Mouse (Mus musculus) CD4-positive, CD25-positive, alpha-beta regulatory T cell, adult 4 months (primary cell): ENCODE results near the gene Alg14. TPM values are rescaled to one million over a fixed set of nuclear protein-coding genes. Genes with fewer than 3 reads are reported as not detected.

Experiments
- ATAC-seq: one replicate; pipeline ENCODE4 v1.8.0; 2017
- polyA plus RNA-seq, 2 experiments: library from polyadenylated mRNA; unstranded; fragments of 100-300 nt; shearing (Covaris generic); gene quantifications; one replicate each; pipeline ENCODE4 v1.2.1; 2017

The Alg14 gene
- 10 to 100 TPM; 15.5 to 29.5 TPM for polyA plus RNA-seq

GRCm38 (mm10) chr3:121291560-121292258 is at the start of gene Alg14:
Gene Alg14, plus strand, starts transcription at chr3:121291773.
- peak; percentile 91 for ATAC-seq

DNA sequence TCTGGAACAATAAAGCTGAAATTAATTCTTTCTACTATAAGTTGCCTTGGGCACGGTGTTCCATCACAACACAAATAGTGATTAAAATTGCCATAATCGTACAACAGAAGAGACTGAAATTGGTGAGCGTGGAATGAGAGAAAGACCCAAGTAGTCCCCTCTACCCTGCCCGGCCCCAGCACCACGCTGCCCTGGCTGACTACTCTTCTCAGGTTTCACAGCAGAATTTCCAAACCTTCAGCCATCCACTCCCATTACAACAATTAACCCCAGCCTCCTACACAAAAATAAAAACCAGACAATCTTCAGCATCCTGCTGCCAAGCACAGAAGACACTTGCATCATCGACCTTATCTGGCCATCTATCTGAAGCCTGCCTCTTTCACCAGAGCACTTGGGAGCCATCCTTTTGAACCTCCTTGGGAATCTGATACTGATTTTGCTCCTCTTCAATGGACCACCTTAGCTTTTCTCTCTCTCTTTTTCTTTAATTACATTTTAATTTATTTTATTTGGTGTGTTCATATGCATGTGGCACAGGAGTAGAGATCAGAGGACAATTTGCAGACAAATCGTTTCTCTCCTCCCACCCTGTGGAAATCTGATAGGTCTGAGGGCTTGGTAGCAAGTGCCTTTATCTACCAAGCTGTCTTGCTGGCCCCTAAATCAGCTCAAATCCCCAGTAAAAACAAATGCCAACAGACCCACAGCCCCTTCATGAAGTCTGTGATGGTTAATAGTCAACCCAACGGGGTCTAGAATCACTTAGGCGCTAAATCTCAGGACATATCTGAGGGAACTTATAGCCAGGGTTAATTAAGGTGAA is 49.2 kb upstream of the Alg14 start:
- no peak for ATAC-seq

DNA sequence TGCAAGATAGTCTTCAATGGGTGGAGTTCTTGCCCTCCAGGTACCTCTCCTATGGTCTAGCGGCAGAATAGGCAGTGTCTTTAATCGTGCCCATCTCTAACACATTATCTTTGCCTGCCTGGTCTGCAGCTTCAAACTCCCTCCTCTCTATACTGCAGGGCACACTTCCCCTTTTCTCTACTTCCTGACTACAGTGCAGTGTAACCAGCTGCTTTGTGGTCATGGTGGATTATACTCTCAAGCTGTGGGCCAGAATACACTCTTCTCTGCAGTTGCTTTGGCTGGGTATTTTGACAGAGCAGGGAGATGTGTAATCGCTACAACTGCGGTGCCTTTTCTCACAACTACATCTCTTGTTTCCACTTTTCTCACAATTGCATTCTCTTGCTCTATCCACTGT is 48.6 kb upstream of the Alg14 start:
- ATAC-seq: no peak

DNA sequence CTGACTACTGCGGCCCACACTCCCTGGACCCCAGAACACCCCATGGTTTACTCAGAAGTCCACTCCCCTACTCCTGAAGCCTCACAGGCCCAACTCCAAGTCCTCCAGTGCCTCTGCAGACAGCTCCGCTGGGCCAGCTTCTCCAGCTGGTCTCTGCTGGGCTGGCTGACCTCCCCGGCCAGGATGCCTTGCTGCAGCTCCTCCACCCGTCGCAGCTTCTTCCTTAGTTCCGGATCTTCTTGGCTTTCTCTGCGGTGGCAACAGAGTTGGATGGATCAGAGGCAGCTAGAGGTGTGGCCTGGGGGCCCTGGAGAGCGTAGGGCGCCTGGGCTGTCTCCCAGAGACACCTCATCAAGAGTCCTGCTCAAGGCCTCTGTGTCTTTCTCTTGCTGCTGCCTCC is 41.5 kb upstream of the Alg14 start:
- ATAC-seq: no peak

DNA sequence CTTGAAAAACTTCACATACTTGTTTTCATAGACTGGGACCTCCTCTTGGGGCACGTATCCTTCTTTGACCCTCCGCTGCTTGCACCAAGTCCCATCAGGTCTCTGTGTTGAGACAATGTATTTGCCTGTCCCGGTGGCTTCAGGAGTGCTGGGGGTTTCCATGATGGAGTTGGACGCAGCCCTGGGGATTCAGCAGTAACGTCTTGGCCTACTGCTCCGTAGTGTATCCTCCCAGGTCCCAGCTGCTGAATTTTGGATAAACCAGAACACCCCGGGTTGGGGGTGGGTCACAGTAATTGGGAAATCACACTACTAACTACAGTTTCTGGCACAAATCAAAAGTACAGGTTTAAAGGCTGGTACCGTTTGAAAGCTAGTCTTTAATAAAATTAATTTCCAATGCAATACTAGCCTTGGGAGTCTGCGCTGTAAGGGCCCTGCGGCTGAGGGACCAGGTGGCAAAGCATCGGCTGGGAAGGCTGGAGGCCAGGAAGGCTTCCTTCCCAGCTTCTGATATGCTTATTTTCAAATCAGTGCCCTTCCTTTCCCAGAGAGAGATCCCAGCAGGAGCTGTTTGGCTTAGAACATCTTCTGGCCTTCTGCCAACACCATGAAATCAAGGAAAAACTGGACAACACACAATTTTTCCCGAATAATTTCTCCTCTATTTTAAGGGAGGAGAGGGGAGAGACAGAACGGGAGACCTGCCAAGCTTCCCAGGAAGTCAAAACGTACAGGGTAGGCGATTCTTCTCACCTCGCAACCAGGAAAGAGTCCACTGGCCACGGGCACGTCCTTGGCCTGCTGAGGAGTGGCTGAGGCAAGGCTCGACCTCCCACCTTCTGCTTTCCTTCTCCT is 40.8 kb upstream of the Alg14 start:
- no peak for ATAC-seq

- ATAC-seq: no peak
These were observed 36.1 kb upstream of the Alg14 start for GRCm38 (mm10) chr3:121255501-121255900.

GRCm38 (mm10) chr3:121256131-121256530 is 35.4 kb upstream of the Alg14 start:
- ATAC-seq: no peak

GRCm38 (mm10) chr3:121257418-121257817 is 34.2 kb upstream of the Alg14 start:
- no peak for ATAC-seq

DNA sequence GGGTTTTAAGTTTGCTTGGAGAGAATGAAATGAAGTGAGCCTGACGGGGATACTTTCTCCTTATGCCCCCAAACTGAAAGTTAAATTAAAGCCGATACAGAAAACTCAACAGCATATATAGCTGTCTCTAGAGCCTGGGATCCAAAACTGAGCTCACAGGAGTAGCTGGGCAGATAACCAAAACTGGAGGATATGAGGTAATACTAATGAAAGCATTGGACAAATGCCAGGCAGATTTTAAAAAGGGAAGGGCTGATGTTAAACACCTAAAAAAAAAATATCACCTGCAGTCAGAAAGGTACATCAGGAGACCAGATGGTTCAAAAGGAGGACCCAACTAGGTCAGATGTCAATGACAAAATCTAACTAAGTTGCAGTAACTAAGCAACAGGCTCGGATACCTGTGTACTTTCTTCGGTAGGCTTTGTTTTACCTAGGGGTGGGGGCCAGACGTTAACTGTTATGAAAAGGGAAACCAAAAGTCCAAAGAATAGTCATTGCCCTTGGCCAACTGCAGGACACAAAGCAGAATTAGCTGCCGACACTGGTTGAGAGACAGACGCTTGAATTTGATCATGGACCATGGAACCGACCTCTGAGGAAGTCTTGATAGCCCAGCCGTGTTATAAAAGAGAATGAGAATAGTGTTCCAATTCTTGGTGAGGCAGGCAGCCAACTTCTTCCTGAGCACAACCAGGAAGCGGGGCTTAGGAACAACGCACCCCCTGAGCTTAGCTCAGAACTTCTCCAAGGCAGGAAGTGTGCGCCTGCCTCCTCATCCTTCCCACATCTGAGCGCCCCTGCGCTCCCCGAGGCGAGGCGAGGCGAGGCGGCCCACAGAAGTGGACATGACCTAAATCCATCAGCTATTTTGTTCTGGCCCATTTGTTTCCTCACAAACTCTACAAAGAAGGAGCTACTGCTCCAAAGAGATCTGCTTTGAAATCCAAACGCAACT is 32.8 kb upstream of the Alg14 start:
- no peak for ATAC-seq

DNA sequence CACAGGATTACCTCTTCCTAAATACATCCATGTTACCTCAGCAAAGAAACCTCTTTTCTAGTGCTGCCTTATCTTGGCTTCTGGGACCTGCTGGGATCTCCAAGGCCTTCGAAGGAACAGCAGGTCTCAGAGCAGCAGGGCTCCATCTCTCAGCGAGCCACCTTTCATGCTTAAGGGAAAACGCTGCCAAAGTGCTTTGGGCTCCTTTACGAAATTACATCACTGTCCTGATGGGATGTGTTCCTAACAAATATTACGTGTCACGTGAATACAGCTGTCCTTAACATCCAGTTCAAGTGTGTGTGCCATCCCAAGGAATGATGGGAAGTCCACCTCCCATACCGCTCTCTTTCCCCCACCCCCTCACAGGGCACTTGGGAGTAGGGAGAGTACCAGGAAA is 31.5 kb upstream of the Alg14 start:
- ATAC-seq: no peak

DNA sequence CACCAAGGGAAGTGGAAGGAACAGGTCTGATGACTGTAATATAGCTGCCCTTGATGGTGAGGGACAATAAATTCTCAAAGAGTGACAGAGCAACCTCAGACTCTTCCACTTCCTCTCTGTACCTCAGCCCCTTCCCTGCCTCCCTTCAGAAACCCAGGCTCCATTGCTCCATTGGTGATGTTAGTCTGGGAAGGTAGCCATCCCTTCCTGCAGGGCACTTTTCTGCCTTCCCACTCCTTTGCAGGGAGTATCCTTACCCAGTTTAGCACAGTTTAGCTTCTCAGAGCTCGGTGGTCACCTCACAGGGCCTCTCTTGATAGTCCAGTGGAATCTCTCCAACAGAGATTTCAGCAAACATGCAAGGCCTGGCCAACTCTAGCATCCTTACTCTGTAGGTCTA is 30.7 kb upstream of the Alg14 start:
- ATAC-seq: no peak

GRCm38 (mm10) chr3:121261251-121261650 is 30.3 kb upstream of the Alg14 start:
- ATAC-seq: no peak

DNA sequence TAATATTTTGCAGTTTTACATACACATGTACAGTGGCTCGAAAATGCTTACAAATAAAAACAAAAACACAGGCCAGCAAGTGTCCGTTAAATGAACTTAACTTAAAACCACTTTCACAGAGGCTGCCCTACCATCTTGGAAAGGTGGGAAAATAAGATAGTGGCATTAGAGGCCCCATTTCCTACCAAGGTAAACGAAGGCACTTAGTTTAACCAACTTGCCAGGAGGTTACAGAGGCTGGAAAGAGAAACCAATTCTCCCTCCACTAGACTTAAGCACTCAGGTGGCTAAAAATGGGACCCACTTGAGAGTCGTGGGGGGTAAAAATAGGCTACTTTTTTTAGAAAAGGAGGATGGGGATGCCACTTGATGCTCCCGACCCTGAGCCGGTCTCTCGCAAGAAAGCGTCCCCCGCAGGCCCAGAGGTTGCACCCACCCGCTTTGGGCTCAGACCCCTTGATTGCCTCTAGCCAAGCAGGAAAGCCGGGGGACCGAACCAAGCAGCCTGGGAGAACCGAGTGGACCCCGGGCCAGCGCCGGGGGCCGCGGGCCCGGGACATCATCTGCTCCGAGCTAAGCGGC is 29.5 kb upstream of the Alg14 start:
- ATAC-seq: no peak

GRCm38 (mm10) chr3:121262521-121263204 is 28.9 kb upstream of the Alg14 start:
- peak; percentile 49 for ATAC-seq

DNA sequence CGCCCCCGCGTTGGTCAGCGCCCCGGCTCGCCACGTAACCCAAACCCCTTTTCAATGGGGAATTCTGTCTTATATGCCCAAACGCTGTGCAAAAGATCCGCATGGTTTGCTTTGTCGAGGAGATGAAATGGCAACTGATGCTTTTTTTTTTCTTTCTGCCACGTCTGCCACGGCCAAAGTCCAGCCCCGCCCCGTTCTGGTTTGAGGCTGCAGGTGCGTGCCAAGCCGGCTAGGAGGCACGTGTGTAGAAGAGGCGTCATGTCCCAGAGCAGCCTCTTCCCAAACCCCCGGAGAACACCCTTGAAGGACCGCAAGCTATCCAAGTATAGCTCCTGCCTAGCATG is 28.4 kb upstream of the Alg14 start:
- ATAC-seq: no peak

- no peak for ATAC-seq
These were observed 27.3 kb upstream of the Alg14 start for GRCm38 (mm10) chr3:121264242-121264641.

DNA sequence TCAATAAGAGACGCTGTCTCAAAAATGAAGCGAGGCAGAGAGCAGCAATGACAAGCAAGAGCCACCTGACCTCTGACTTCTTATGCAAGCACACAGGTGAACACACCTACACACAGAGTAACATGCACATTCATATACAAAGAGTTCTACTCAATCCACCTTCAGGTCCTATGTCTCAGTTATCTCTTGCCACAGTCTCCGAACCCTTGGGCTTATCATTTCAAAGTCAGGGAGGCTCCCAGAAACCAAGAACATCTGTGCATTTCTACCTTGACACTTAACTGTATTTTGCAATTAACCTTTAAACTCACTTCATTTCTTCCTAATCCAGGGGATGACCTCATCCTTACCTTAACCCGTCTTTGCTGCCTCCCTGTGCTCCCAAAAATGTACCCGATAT is 24.3 kb upstream of the Alg14 start:
- no peak for ATAC-seq

DNA sequence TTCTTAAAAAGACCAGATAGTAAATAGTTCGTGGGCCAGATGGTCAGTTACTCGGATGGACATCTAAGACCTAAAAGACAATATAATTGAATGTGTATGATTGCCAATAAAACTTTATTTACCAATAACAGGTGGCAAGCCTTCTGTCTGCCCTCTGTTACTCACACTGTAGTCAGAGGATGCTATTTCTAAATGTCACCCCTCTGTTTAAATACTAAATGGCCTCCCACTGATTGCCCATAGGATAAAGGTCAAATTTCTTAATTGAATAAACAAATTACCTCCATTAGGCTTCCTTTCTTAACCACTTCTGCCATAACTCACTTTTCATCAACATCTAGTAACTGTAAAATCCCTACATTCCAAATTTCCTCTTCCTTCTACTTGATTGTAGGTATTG is 19.0 kb upstream of the Alg14 start:
- ATAC-seq: no peak

DNA sequence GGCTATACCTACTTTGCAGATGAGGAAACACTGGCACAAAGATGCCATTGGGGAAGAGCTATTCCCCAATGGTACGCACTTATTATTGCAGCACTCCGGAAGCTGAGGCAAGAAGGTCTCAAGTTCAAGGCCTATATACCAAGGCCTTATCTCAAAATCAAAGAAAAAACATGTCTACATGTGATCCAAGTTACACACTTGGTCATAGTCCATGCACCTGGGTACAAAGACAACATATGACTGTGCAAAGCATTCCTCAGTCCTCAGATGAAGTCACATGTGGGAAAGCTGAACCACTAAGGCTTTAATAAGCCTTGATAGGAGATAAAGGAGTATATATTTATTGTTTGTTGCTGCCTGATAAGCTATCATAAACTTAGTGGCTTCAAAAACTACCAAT is 17.6 kb upstream of the Alg14 start:
- ATAC-seq: no peak

DNA sequence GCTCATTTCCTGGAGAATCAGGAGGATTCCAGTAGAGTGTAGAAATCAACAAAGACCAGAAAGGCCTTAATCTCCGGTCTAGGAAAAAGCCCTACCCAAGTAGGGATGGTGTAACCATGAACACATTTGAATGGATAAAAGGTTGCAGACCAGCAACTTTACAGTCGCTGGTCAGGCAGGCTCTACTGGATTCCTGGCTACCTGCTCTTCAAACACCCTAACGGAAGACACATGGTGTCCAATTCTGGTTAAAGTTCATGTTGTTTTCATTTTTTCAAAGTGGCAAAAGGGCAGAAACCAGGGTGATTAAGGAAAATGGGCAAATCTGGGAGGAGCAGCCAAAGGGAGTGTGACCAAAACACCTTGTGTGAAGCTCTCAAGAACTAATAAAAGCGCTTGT is 14.6 kb upstream of the Alg14 start:
- ATAC-seq: no peak

DNA sequence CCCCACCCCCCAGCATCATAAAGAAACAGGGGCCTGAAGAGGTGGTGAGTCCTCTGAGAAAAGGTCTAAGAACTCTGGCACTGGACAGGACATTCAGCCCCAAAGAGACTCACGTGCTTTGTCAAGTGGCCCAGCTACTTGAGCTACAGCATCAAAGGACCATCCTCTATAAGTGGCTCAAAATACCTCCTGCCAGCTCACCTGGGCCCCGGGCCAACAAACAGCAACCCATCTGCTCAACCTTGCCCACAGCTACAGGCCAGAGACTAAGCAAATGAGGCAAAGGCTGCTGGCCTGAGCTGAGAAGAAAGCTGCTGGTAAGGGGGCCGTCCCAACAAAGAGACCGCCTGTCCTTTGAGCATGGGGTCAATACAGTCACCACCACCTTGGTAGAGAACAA is 14.0 kb upstream of the Alg14 start:
- no peak for ATAC-seq
